Mouse (Mus musculus) midbrain, embryonic 15.5 days (tissue): ENCODE measurements around the gene Vmn1r185. TPM values are rescaled to one million over a fixed set of nuclear protein-coding genes. Genes with fewer than 3 reads are reported as not detected.
"Not testable (repeated sequence)": the region's sequence is repeated elsewhere in the genome, so short reads cannot be mapped to it uniquely, and the experiment has no call there.

Experiments
- ATAC-seq: fragments of 200-750 bp; cut with Nextera tagmentation; replicated peaks from 2 replicates; pipeline ENCODE4 v1.8.0; 2017; ENCODE audit warnings: moderate TSS enrichment
- H3K27ac ChIP-seq: fragments of 300-500 bp; sonication (generic); 2 replicates; pipeline ENCODE4 v1.5.1; 2015; ENCODE audit warnings: mild to moderate bottlenecking, inconsistent platforms
- H3K27me3 ChIP-seq: fragments of 300-500 bp; sonication (generic); replicated peaks from 2 replicates; pipeline ENCODE4 v1.6.1; 2015; ENCODE audit warnings: inconsistent platforms
- H3K36me3 ChIP-seq: fragments of 300-500 bp; sonication (generic); replicated peaks from 2 replicates; pipeline ENCODE4 v1.6.1; 2015; ENCODE audit warnings: inconsistent platforms
- H3K4me1 ChIP-seq: fragments of 300-500 bp; sonication (generic); 2 replicates; pipeline ENCODE4 v1.6.1; 2015; ENCODE audit warnings: inconsistent platforms
- H3K4me2 ChIP-seq: fragments of 300-500 bp; sonication (generic); 2 replicates; pipeline ENCODE4 v1.6.1; 2015; ENCODE audit warnings: inconsistent platforms, mild to moderate bottlenecking, moderate library complexity
- H3K4me3 ChIP-seq: fragments of 300-500 bp; sonication (generic); 2 replicates; pipeline ENCODE4 v1.5.1; 2015; ENCODE audit warnings: mild to moderate bottlenecking, inconsistent platforms
- H3K9ac ChIP-seq: fragments of 300-500 bp; sonication (generic); 2 replicates; pipeline ENCODE4 v1.6.1; 2015; ENCODE audit warnings: mild to moderate bottlenecking, inconsistent platforms
- H3K9me3 ChIP-seq: fragments of 300-500 bp; sonication (generic); 2 replicates; pipeline ENCODE4 v1.6.1; 2016; ENCODE audit warnings: inconsistent platforms
- WGBS: fragments of 180-500 bp; shearing (Covaris S2); methylation state at CpG from one replicate; pipeline ENCODE4 v1.1.7; 2015; ENCODE audit warnings: mixed read lengths; 5-methylcytosine and 5-hydroxymethylcytosine counted together
- polyA plus RNA-seq: library from polyadenylated mRNA; unstranded; fragments of >200 nt; fragmentation: Nextera tagmentation; extraction: Ambion mirVana; gene quantifications from 2 replicates; pipeline ENCODE4 v1.2.1, GENCODE M21; 2015

The Vmn1r185 gene
- polyA plus RNA-seq, result not detected in 2 replicates

GRCm38 (mm10) chr7:26618364-26618763 is at the start of gene Vmn1r185:
Gene Vmn1r185, minus strand, starts transcription at chr7:26618464.
- H3K9me3 ChIP-seq, H3K4me3 ChIP-seq, H3K27me3 ChIP-seq, H3K9ac ChIP-seq, H3K4me1 ChIP-seq, H3K36me3 ChIP-seq, H3K27ac ChIP-seq, ATAC-seq, H3K4me2 ChIP-seq: not testable (repeated sequence)
- 79% methylated on average over 1 of the region's 1 CpGs for WGBS

GRCm38 (mm10) chr7:26667466-26667865 is 49.2 kb upstream of the Vmn1r185 start:
- H3K27ac ChIP-seq, H3K27me3 ChIP-seq, H3K9me3 ChIP-seq, ATAC-seq, H3K9ac ChIP-seq, H3K36me3 ChIP-seq, H3K4me1 ChIP-seq, H3K4me3 ChIP-seq, H3K4me2 ChIP-seq: not testable (repeated sequence)
- 17% methylated on average over 2 of the region's 2 CpGs for WGBS

GRCm38 (mm10) chr7:26666011-26666410 is 47.7 kb upstream of the Vmn1r185 start:
- Histone ChIP-seq H3K4me2 (no peak overlapping the region), H3K9ac (no peak overlapping the region), H3K4me1 (no peaks in the 10 kb centered on the region), H3K27me3 (no peaks in the 10 kb centered on the region), H3K27ac (no peak overlapping the region), H3K9me3 (no peaks in the 10 kb centered on the region), H3K4me3 (no peak overlapping the region), H3K36me3 (no peaks in the 10 kb centered on the region)
- 56% methylated on average over 5 of the region's 5 CpGs for WGBS
- ATAC-seq, result no peak

- Histone ChIP-seq H3K9me3 (no peaks in the 10 kb centered on the region), H3K4me2 (no peak overlapping the region), H3K27ac (no peak overlapping the region), H3K4me3 (no peak overlapping the region), H3K36me3 (no peaks in the 10 kb centered on the region), H3K4me1 (no peaks in the 10 kb centered on the region), H3K9ac (no peak overlapping the region), H3K27me3 (no peaks in the 10 kb centered on the region)
- no peak for ATAC-seq
- 73% methylated on average over 1 of the region's 1 CpGs for WGBS
These were observed 28.5 kb downstream of the Vmn1r185 start for GRCm38 (mm10) chr7:26589774-26590173.

- no peak overlapping the region for H3K27ac ChIP-seq
- ATAC-seq, result no peak
- H3K27me3 ChIP-seq, result no peaks in the 10 kb centered on the region
- H3K9me3 ChIP-seq, result no peaks in the 10 kb centered on the region
- H3K4me1 ChIP-seq, result no peaks in the 10 kb centered on the region
- no peak overlapping the region for H3K9ac ChIP-seq
- no peak overlapping the region for H3K4me3 ChIP-seq
- no peak overlapping the region for H3K4me2 ChIP-seq
- H3K36me3 ChIP-seq, result no peaks in the 10 kb centered on the region
These were observed 29.2 kb downstream of the Vmn1r185 start for GRCm38 (mm10) chr7:26589077-26589476.

Other genes starting within 250 kb of the Vmn1r185 start
- not detected in 2 replicates for gene Nlrp9c, start 214.8 kb downstream of the Vmn1r185 start, polyA plus RNA-seq
- not detected in 2 replicates for gene Nlrp4a, start 183.4 kb downstream of the Vmn1r185 start, polyA plus RNA-seq
- not detected in 2 replicates for gene Nlrp9a, start 83.4 kb downstream of the Vmn1r185 start, polyA plus RNA-seq
- gene Cyp2b23, start 68.0 kb upstream of the Vmn1r185 start, polyA plus RNA-seq, result not detected in 2 replicates
- gene Cyp2b19, start 138.7 kb upstream of the Vmn1r185 start, polyA plus RNA-seq, result 0.79 and 1.1 TPM in 2 replicates
- gene Cyp2g1, start 190.4 kb upstream of the Vmn1r185 start, polyA plus RNA-seq, result not detected in 2 replicates
- 0.60 and 1.3 TPM in 2 replicates for gene Cyp2a5, start 216.8 kb upstream of the Vmn1r185 start, polyA plus RNA-seq